Mouse (Mus musculus) thymus, postnatal 25 days (tissue): ENCODE measurements at regions not wholly inside any gene's neighbourhood (a gene's known extent, or its start where the extent isn't known, plus 50 kb on each side); places are given as distances from the start of the nearest gene placed in this dataset.

Source experiments
- DNase-seq: peaks from one replicate; pipeline ENCODE4 v3.0.0; 2022

DNA sequence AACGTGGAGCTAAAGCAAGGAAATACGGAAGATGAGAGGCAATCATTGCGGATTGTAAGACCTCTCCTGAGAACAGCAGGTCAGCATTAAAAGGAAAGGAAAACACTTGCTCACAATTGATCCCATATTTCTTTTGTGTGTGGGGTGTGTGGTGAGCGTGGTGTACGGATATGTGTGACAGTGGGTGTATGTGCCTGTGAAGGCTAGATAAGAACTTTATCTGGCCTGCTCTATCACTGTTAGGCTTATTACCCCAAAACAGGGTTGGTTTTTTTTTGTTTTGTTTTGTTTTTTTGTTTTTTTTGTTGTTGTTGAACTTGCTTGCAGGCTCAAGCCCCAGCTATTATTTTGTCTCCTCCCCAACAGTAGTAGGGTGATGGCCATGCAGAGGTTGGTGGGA, 102.5 kb downstream of the Uchl5 start:
- no peak for DNase-seq

DNA sequence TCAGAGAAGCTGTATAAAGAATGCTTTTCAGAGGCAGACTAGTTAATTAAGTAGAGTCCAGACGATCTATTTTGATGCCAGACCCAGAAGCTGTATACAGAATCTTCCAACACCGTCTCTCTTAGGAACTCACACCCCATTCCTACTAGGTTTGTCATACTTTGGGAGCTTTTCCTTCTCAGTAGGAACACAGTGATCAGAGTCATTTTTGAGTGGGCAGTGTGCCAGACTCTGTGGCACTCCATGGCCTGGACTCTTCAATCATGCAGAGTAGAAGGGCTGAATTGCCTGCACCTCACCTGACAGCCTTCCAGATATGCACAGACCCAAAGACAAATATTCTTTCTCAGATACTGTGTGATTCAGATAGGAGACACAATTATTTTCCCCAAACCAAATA, 101.2 kb downstream of the Uchl5 start:
- DNase-seq = no peak

DNA sequence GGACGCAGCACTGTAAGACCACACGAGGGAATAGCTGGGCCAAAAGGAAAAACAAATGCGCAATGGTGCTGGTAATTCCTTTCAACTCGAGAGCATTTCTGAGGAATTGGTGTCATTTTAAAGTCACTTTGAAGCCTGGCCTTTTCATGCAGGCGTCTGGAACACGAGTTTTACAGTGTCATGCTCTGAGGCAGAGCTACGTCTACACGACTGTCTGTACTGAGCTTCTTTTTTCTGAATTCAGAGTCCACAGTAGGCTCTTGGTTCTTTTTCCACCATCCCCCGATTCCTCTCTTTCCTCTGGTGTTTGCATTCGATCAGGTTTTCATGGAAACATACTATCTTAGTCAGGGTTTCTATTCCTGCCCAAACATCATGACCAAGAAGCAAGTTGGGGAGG, 83.2 kb downstream of the Uchl5 start:
- DNase-seq = no peak

DNA sequence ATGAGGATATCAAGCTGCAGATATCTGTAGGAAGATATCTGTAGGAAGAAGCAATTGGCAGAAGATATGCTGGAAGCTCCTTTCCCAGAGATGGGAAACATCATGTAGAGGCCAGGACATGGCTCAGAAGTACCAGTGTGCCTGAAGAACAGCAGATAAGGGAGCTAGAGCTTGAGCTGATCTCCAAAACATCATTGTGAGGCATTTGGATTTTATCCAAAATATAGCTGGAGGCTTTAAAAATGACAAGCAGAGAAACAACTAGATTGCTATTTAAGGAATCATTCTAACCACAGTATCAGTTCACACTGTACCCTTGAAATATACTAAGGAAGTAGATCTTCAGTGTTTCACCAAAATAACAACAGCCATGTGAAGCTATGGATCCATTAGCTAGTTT, 81.5 kb downstream of the Uchl5 start:
- no peak for DNase-seq
